Mouse (Mus musculus): ENCODE measurements around the gene Robo3. TPM values are rescaled to one million over a fixed set of nuclear protein-coding genes. Genes with fewer than 3 reads are reported as not detected.

Gene Robo3
- polyA plus RNA-seq, 1 experiment = 1.9 TPM

DNA sequence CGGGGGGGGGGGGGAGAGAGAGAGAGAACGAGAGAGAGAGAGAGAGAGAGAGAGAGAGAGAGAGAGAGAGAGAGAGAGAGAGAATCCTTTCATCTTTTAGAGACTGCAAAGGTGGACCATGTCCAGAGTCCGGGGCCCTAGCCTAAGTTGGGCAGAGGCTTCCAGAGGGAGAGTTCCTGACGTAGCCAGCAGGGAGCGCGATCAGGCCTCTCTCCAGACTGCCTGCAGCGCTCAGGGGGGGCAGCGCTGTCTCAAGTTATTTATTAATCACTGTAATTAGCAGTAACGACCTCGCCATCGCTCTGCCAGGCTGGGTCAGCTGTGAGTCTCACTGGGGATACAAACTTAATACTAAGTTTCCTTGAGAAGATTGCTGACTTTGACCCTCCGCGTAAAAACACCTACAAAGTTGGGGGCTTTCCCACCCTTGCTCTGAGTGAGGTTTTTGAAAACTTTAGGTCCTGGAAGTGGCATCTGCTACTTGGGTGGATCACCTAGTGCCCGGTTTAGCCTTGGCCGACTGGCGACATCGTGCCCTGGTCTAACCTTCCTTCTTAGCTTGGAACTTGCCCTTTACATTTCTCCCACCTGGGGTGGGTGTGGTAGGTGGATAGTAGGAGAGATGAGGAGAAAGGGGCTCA is 900 bp downstream of the Robo3 start:
- Histone ChIP-seq H3K4me1 (ENCODE audit: control insufficient read depth, insufficient read depth, insufficient read length, low read length) (peaks cover 6% of the 10 kb centered on the region; the same call in 1 of the 2 replicates), H3K4me3 (ENCODE audit: low read depth, low read length) (peak overlapping the region; percentile 43), H3K36me3 (ENCODE audit: control insufficient read depth, insufficient read depth, low read length) (no peaks in the 10 kb centered on the region), H3K27ac (ENCODE audit: insufficient read depth, low read depth, low read length) (no peak overlapping the region), H3K27me3 (ENCODE audit: control insufficient read depth, insufficient read depth, low read length) (peaks cover 38% of the 10 kb centered on the region)
- WGBS = 2% methylated on average over 16 of the region's 17 CpGs
- TF ChIP-seq POLR2A (IDR thresholded peaks at IDR 0.05; ENCODE audit: low read depth, low read length) (no peak), CTCF (IDR thresholded peaks at IDR 0.05; ENCODE audit: extremely low read depth, insufficient read length, insufficient replicate concordance, low read depth, low read length) (peak; percentile 54; the same call in 1 of the 2 replicates)

DNA sequence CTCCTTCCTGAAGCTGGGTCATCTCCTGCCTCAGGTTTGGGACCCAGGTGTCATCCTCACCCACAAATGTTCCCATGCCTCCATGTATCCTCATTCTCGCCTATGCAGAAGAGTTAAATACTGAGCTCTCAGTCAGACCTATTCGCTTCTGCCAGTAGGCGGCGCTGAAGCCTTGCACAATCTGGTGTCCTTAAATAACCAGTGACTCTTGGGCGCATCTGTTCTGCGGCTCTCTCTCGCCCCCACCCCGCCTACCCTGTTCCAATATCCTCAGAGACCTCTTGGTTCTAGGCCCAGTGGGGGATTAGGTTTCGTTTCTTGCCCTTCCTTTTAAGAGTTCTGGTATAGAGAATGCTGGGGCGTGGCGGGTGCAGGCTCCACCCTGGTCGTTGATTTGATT is 2.5 kb downstream of the Robo3 start:
- WGBS = 1% methylated on average over 12 of the region's 12 CpGs
- H3K27ac ChIP-seq (ENCODE audit: insufficient read depth, low read depth, low read length) = no peak overlapping the region
- peaks cover 33% of the 10 kb centered on the region for H3K27me3 ChIP-seq (ENCODE audit: control insufficient read depth, insufficient read depth, low read length)
- peak overlapping the region; percentile 24; the same call in 1 of the 2 replicates for H3K4me3 ChIP-seq (ENCODE audit: low read depth, low read length)
- TF ChIP-seq POLR2A (IDR thresholded peaks at IDR 0.05; ENCODE audit: low read depth, low read length) (no peak), CTCF (IDR thresholded peaks at IDR 0.05; ENCODE audit: extremely low read depth, insufficient read length, insufficient replicate concordance, low read depth, low read length) (peak; percentile 88)
- H3K4me1 ChIP-seq (ENCODE audit: control insufficient read depth, insufficient read depth, insufficient read length, low read length) = peaks cover 6% of the 10 kb centered on the region; the same call in 1 of the 2 replicates
- H3K36me3 ChIP-seq (ENCODE audit: control insufficient read depth, insufficient read depth, low read length) = no peaks in the 10 kb centered on the region

DNA sequence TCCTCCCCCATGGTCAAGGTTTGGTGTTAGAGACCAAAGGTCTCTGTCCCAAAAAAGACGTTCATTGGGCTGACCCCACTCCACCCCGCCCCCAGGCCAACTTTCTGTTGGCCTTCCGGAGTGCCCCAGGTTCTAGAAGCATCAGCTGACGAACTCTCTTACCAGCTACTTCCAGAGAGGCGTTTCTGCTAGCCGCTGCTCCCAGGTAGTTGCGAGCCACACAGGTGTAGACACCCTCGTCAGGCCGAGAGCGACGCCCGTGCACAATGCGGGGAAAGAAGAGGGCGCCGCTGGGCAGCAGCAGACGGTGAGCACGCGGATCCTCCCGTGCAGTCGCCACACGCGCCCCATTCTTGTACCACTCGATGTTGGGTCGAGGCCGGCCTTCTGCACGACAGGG is 3.7 kb downstream of the Robo3 start:
- TF ChIP-seq POLR2A (IDR thresholded peaks at IDR 0.05; ENCODE audit: low read depth, low read length) (no peak), CTCF (IDR thresholded peaks at IDR 0.05; ENCODE audit: extremely low read depth, insufficient read length, insufficient replicate concordance, low read depth, low read length) (no peak)
- Histone ChIP-seq H3K4me3 (ENCODE audit: low read depth, low read length) (no peak overlapping the region), H3K27me3 (ENCODE audit: control insufficient read depth, insufficient read depth, low read length) (peaks cover 23% of the 10 kb centered on the region), H3K36me3 (ENCODE audit: control insufficient read depth, insufficient read depth, low read length) (no peaks in the 10 kb centered on the region), H3K27ac (ENCODE audit: insufficient read depth, low read depth, low read length) (no peak overlapping the region), H3K4me1 (ENCODE audit: control insufficient read depth, insufficient read depth, insufficient read length, low read length) (peaks cover 6% of the 10 kb centered on the region; the same call in 1 of the 2 replicates)
- WGBS = 20% methylated on average over 26 of the region's 26 CpGs

DNA sequence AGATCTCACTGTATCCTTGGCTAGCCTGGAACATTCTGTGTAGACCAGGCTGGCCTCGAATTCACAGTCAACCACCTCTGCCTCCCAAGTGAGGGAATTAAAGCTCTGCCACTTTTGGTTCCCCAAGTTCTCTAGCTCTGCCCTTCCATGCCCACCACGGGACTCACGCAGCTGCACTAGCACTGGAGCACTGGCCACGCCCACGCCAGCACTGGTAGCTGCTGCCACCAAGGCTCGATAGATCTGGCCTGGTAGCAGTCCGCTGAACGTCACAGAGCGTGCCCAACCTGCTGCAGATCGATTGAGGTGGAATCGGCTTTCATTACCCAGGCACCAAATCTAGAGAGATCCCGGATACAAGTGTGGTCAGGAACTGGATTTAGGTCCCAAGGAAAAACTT is 11.8 kb downstream of the Robo3 start:
- Histone ChIP-seq H3K27ac (ENCODE audit: insufficient read depth, low read depth, low read length) (no peak overlapping the region), H3K4me3 (ENCODE audit: low read depth, low read length) (0 out of 2 replicates have a peak overlapping the region, but pooled peaks have one; percentile 16), H3K27me3 (ENCODE audit: control insufficient read depth, insufficient read depth, low read length) (no peaks in the 10 kb centered on the region), H3K4me1 (ENCODE audit: control insufficient read depth, insufficient read depth, insufficient read length, low read length) (peaks cover 4% of the 10 kb centered on the region; the same call in 1 of the 2 replicates), H3K36me3 (ENCODE audit: control insufficient read depth, insufficient read depth, low read length) (no peaks in the 10 kb centered on the region)
- 18% methylated on average over 12 of the region's 12 CpGs for WGBS
- no peak for TF ChIP-seq POLR2A (IDR thresholded peaks at IDR 0.05; ENCODE audit: low read depth, low read length)
- TF ChIP-seq CTCF (IDR thresholded peaks at IDR 0.05; ENCODE audit: extremely low read depth, insufficient read length, insufficient replicate concordance, low read depth, low read length) = no peak

DNA sequence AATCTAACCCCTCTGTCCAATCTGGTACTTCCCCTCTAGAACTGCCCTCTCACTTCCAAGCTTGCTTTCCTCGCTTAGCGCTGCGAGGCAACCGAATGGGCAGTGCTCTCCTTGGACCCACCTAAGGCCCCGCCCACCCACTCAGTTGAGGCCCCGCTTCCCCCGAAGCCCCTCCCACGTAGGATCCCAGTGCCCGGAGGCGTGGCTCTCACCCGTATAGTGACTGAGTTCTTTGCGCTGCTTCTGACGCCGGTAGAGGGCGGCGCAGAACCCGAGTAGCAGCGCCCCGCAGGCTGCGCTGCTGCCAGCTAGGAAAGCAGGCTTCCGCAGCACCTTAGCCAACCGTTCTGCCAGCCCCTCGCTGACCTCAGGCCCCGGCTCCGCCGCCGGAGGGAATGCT is 12.4 kb downstream of the Robo3 start:
- WGBS = under 1% methylated on average over 27 of the region's 27 CpGs
- Histone ChIP-seq H3K4me3 (ENCODE audit: low read depth, low read length) (peak overlapping the region; percentile 51), H3K27me3 (ENCODE audit: control insufficient read depth, insufficient read depth, low read length) (no peaks in the 10 kb centered on the region), H3K36me3 (ENCODE audit: control insufficient read depth, insufficient read depth, low read length) (no peaks in the 10 kb centered on the region), H3K4me1 (ENCODE audit: control insufficient read depth, insufficient read depth, insufficient read length, low read length) (peaks cover 4% of the 10 kb centered on the region; the same call in 1 of the 2 replicates), H3K27ac (ENCODE audit: insufficient read depth, low read depth, low read length) (no peak overlapping the region)
- peak; percentile 53; the same call in 1 of the 2 replicates for TF ChIP-seq CTCF (IDR thresholded peaks at IDR 0.05; ENCODE audit: extremely low read depth, insufficient read length, insufficient replicate concordance, low read depth, low read length)
- TF ChIP-seq POLR2A (IDR thresholded peaks at IDR 0.05; ENCODE audit: low read depth, low read length) = no peak

DNA sequence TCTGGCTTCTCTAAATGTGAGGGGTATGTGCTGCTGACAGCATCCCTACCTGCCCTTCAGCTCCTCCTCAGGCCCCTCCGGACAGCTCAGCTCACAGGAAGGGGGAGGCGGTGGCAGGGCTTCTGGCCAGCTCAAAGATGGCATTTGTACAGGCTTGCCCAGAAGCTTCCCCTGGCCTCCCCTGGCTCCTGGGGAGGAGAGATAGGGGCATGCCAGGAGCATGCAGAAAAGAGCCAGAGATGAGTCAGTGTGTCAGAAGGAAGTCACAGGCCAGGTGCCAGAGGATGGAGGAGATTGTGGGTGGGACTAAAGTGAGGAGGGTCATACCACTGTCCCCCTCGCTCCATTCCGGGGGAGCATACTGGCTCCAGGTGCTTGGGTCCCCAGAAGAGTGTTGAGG is 14.3 kb downstream of the Robo3 start:
- Histone ChIP-seq H3K4me1 (ENCODE audit: control insufficient read depth, insufficient read depth, insufficient read length, low read length) (peaks cover 4% of the 10 kb centered on the region; the same call in 1 of the 2 replicates), H3K4me3 (ENCODE audit: low read depth, low read length) (no peak overlapping the region), H3K27ac (ENCODE audit: insufficient read depth, low read depth, low read length) (no peak overlapping the region), H3K27me3 (ENCODE audit: control insufficient read depth, insufficient read depth, low read length) (no peaks in the 10 kb centered on the region), H3K36me3 (ENCODE audit: control insufficient read depth, insufficient read depth, low read length) (no peaks in the 10 kb centered on the region)
- WGBS = 82% methylated on average over 4 of the region's 4 CpGs
- no peak for TF ChIP-seq CTCF (IDR thresholded peaks at IDR 0.05; ENCODE audit: extremely low read depth, insufficient read length, insufficient replicate concordance, low read depth, low read length)
- TF ChIP-seq POLR2A (IDR thresholded peaks at IDR 0.05; ENCODE audit: low read depth, low read length) = no peak

DNA sequence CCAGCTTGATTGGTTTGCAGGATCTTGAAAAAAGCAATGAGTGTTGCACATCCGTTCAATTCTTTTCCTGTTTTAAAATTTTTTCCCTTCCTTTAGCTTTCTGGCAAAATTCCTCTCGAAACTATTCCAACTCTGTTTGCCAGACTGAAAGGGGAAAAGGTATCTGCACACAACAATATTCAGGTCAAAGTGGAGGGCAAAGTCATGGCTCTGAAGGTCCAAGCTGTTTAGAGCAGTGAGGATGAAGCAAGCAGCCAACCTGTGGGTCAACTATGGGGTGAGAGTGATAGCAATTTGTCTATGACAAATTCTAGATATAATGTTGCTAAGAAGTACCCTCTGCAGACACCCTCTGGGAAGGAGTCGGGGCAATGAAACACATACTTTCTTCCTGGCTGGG is 18.4 kb downstream of the Robo3 start:
- 74% methylated on average over 3 of the region's 3 CpGs for WGBS
- Histone ChIP-seq H3K4me1 (ENCODE audit: control insufficient read depth, insufficient read depth, insufficient read length, low read length) (peaks cover 2% of the 10 kb centered on the region; the same call in 1 of the 2 replicates), H3K27ac (ENCODE audit: insufficient read depth, low read depth, low read length) (no peak overlapping the region), H3K4me3 (ENCODE audit: low read depth, low read length) (no peak overlapping the region), H3K27me3 (ENCODE audit: control insufficient read depth, insufficient read depth, low read length) (no peaks in the 10 kb centered on the region), H3K36me3 (ENCODE audit: control insufficient read depth, insufficient read depth, low read length) (no peaks in the 10 kb centered on the region)
- TF ChIP-seq POLR2A (IDR thresholded peaks at IDR 0.05; ENCODE audit: low read depth, low read length) (no peak), CTCF (IDR thresholded peaks at IDR 0.05; ENCODE audit: extremely low read depth, insufficient read length, insufficient replicate concordance, low read depth, low read length) (no peak)
